Mouse (Mus musculus): ENCODE data around the gene Olfr1079. TPM values are rescaled to one million over a fixed set of nuclear protein-coding genes. Genes with fewer than 3 reads are reported as not detected.
"Not testable (repeated sequence)": the region's sequence is repeated elsewhere in the genome, so short reads cannot be mapped to it uniquely, and the experiment has no call there.

The Olfr1079 gene
- not detected in 2 replicates for polyA plus RNA-seq (2015; fragmentation: Nextera tagmentation; extraction: Ambion mirVana)

- no peaks in the 10 kb centered on the region for H3K4me1 ChIP-seq
- no peak within 1 kb of the TSS for H3K4me2 ChIP-seq
- no peaks in the 10 kb centered on the region for H3K27me3 ChIP-seq
- no peaks in the 10 kb centered on the region for H3K36me3 ChIP-seq
- no peak within 1 kb of the TSS for H3K4me3 ChIP-seq
- no peak within 1 kb of the TSS for H3K9ac ChIP-seq
- no peak within 1 kb of the TSS for H3K27ac ChIP-seq
- WGBS = 62% methylated on average over 1 of the region's 1 CpGs
- no peak for ATAC-seq (ENCODE audit: insufficient number of reproducible peaks, low FRiP score, low TSS enrichment, low read depth)
- H3K9me3 ChIP-seq = no peaks in the 10 kb centered on the region
Observed at GRCm38 (mm10) chr2:86542380-86542779, at the start of gene Olfr1079. Olfr1079 (minus strand) TSS chr2:86542480.

- H3K27ac ChIP-seq; ATAC-seq (ENCODE audit: insufficient number of reproducible peaks, low FRiP score, low TSS enrichment, low read depth); H3K36me3 ChIP-seq; H3K4me3 ChIP-seq; H3K4me1 ChIP-seq; H3K4me2 ChIP-seq; H3K9me3 ChIP-seq; H3K9ac ChIP-seq; H3K27me3 ChIP-seq: not testable (repeated sequence)
Observed at GRCm38 (mm10) chr2:86558135-86558534, 15.9 kb upstream of the Olfr1079 start, which contains the start of gene Olfr1080. Olfr1080 (minus strand) TSS chr2:86558235.

- WGBS = 55% methylated on average over 1 of the region's 1 CpGs
- Histone ChIP-seq H3K4me3 (no peak overlapping the region), H3K27me3 (no peaks in the 10 kb centered on the region), H3K27ac (no peak overlapping the region), H3K9ac (no peak overlapping the region), H3K4me1 (no peaks in the 10 kb centered on the region), H3K36me3 (no peaks in the 10 kb centered on the region), H3K9me3 (no peaks in the 10 kb centered on the region), H3K4me2 (no peak overlapping the region)
- no peak for ATAC-seq (ENCODE audit: insufficient number of reproducible peaks, low FRiP score, low TSS enrichment, low read depth)
Observed at GRCm38 (mm10) chr2:86530991-86531390, 11.3 kb downstream of the Olfr1079 start.

- WGBS = 85% methylated on average over 1 of the region's 1 CpGs
- no peak within 1 kb of the TSS for H3K27ac ChIP-seq
- no peaks in the 10 kb centered on the region for H3K4me1 ChIP-seq
- H3K27me3 ChIP-seq = no peaks in the 10 kb centered on the region
- H3K4me2 ChIP-seq = no peak within 1 kb of the TSS
- no peak within 1 kb of the TSS for H3K9ac ChIP-seq
- H3K36me3 ChIP-seq = no peaks in the 10 kb centered on the region
- H3K9me3 ChIP-seq = no peaks in the 10 kb centered on the region
- no peak for ATAC-seq (ENCODE audit: insufficient number of reproducible peaks, low FRiP score, low TSS enrichment, low read depth)
- no peak within 1 kb of the TSS for H3K4me3 ChIP-seq
Observed at GRCm38 (mm10) chr2:86508161-86508560, 34.1 kb downstream of the Olfr1079 start, which contains the start of gene Olfr1076. Olfr1076 (plus strand) TSS chr2:86508461.

- no peak within 1 kb of the TSS for H3K4me3 ChIP-seq
- no peak within 1 kb of the TSS for H3K9ac ChIP-seq
- no peak within 1 kb of the TSS for H3K27ac ChIP-seq
- no peaks in the 10 kb centered on the region for H3K27me3 ChIP-seq
- H3K9me3 ChIP-seq = no peaks in the 10 kb centered on the region
- no peaks in the 10 kb centered on the region for H3K36me3 ChIP-seq
- WGBS = 22% methylated on average over 1 of the region's 1 CpGs
- no peaks in the 10 kb centered on the region for H3K4me1 ChIP-seq
- H3K4me2 ChIP-seq = no peak within 1 kb of the TSS
- ATAC-seq (ENCODE audit: insufficient number of reproducible peaks, low FRiP score, low TSS enrichment, low read depth) = no peak
Observed at GRCm38 (mm10) chr2:86487286-86487685, 55.0 kb downstream of the Olfr1079 start, which contains the start of gene Olfr228. Olfr228 (minus strand) TSS chr2:86487386.

Other genes with a start within 250 kb of the Olfr1079 start
- not detected in 2 replicates for gene Olfr1053, start 227.2 kb downstream of the Olfr1079 start, polyA plus RNA-seq (2015; fragmentation: Nextera tagmentation; extraction: Ambion mirVana)
- gene Olfr1054, start 207.0 kb downstream of the Olfr1079 start, polyA plus RNA-seq (2015; fragmentation: Nextera tagmentation; extraction: Ambion mirVana) = not detected in 2 replicates
- gene Olfr1055, start 192.2 kb downstream of the Olfr1079 start, polyA plus RNA-seq (2015; fragmentation: Nextera tagmentation; extraction: Ambion mirVana) = not detected in 2 replicates
- not detected in 2 replicates for gene Olfr1056, start 180.0 kb downstream of the Olfr1079 start, polyA plus RNA-seq (2015; fragmentation: Nextera tagmentation; extraction: Ambion mirVana)
- not detected in 2 replicates for gene Olfr1057, start 164.1 kb downstream of the Olfr1079 start, polyA plus RNA-seq (2015; fragmentation: Nextera tagmentation; extraction: Ambion mirVana)
- not detected in 2 replicates for gene Olfr1058, start 153.9 kb downstream of the Olfr1079 start, polyA plus RNA-seq (2015; fragmentation: Nextera tagmentation; extraction: Ambion mirVana)
- gene Olfr1061, start 128.4 kb downstream of the Olfr1079 start, polyA plus RNA-seq (2015; fragmentation: Nextera tagmentation; extraction: Ambion mirVana) = not detected in 2 replicates
- gene Olfr1062, start 115.7 kb downstream of the Olfr1079 start, polyA plus RNA-seq (2015; fragmentation: Nextera tagmentation; extraction: Ambion mirVana) = not detected in 2 replicates
- gene Olfr1065, start 91.9 kb downstream of the Olfr1079 start, polyA plus RNA-seq (2015; fragmentation: Nextera tagmentation; extraction: Ambion mirVana) = not detected in 2 replicates
- gene Olfr1066, start 86.2 kb downstream of the Olfr1079 start, polyA plus RNA-seq (2015; fragmentation: Nextera tagmentation; extraction: Ambion mirVana) = not detected in 2 replicates
- gene Olfr228, start 55.1 kb downstream of the Olfr1079 start, polyA plus RNA-seq (2015; fragmentation: Nextera tagmentation; extraction: Ambion mirVana) = not detected in 2 replicates
- gene Olfr1076, start 34.0 kb downstream of the Olfr1079 start, polyA plus RNA-seq (2015; fragmentation: Nextera tagmentation; extraction: Ambion mirVana) = not detected in 2 replicates
- not detected in 2 replicates for gene Olfr1080, start 15.8 kb upstream of the Olfr1079 start, polyA plus RNA-seq (2015; fragmentation: Nextera tagmentation; extraction: Ambion mirVana)
- not detected in 2 replicates for gene Olfr1082, start 56.5 kb upstream of the Olfr1079 start, polyA plus RNA-seq (2015; fragmentation: Nextera tagmentation; extraction: Ambion mirVana)
- not detected in 2 replicates for gene Olfr1084, start 97.2 kb upstream of the Olfr1079 start, polyA plus RNA-seq (2015; fragmentation: Nextera tagmentation; extraction: Ambion mirVana)
- not detected in 2 replicates for gene Olfr1085, start 119.5 kb upstream of the Olfr1079 start, polyA plus RNA-seq (2015; fragmentation: Nextera tagmentation; extraction: Ambion mirVana)
- not detected in 2 replicates for gene Olfr1086, start 137.6 kb upstream of the Olfr1079 start, polyA plus RNA-seq (2015; fragmentation: Nextera tagmentation; extraction: Ambion mirVana)
- not detected in 2 replicates for gene Olfr1087, start 155.9 kb upstream of the Olfr1079 start, polyA plus RNA-seq (2015; fragmentation: Nextera tagmentation; extraction: Ambion mirVana)
- gene Olfr1089, start 191.2 kb upstream of the Olfr1079 start, polyA plus RNA-seq (2015; fragmentation: Nextera tagmentation; extraction: Ambion mirVana) = not detected in 2 replicates
- not detected in 2 replicates for gene Olfr1090, start 216.5 kb upstream of the Olfr1079 start, polyA plus RNA-seq (2015; fragmentation: Nextera tagmentation; extraction: Ambion mirVana)
- gene Olfr1093, start 240.0 kb upstream of the Olfr1079 start, polyA plus RNA-seq (2015; fragmentation: Nextera tagmentation; extraction: Ambion mirVana) = not detected in 2 replicates

Data from limb, embryonic 15.5 days (tissue).